Comparison of ENCODE assay signal across 12 mouse cellular contexts in the genomic region with DNA sequence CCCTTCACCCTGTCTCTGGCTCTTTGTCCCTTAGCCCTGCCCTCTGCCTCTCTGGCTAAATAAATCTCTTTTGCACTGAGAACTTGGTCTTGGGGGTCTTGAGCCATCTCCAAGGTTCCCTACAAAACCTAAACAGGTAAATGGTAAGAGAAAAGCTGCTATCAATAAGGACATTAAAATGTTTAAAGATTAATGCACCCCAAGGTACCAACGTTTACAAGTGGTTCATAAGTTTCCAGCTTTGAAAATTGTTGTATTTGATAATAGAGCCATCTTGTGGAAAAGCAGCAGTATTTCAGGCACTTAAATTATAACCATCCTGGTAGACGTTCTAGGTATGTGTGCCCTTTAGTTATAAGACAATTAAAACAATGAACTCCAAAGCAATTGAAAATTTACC. TPM values are rescaled to one million over a fixed set of nuclear protein-coding genes. Genes with fewer than 3 reads are reported as not detected.
DNase-seq lines count a peak whose midpoint lies in the region; ATAC-seq and TF ChIP-seq lines count a peak whose summit lies in the region.
"Had no signal": no experiment of that assay in that cellular context is flagged by ENCODE, and none has a peak within 500 bp of the region (broad histone marks: within the 10 kb centered on the region; RNA-seq: fewer than 3 reads in every experiment).

No protein-coding gene starts in this region.

- ATAC-seq in G1E (ENCODE audit: extremely low read depth, insufficient number of reproducible peaks, low FRiP score, poor library complexity, severe bottlenecking) = peak; percentile 54; the same call in 1 of the 2 replicates
- ATAC-seq in hindbrain, postnatal 0 days = no peak

- H3K4me2 ChIP-seq in hindbrain, postnatal 0 days (ENCODE audit: low read depth, low read length) = no peak overlapping the region

- peaks cover 2% of the 10 kb centered on the region; the same call in 1 of the 2 replicates for H3K9me3 ChIP-seq in G1E (replicated peaks)
- peaks cover 8% of the 10 kb centered on the region; the same call in 1 of the 2 replicates for H3K9me3 ChIP-seq in hindbrain, postnatal 0 days (ENCODE audit: low read length)

- no peaks in the 10 kb centered on the region for H3K36me3 ChIP-seq in G1E (replicated peaks)
- no peaks in the 10 kb centered on the region for H3K36me3 ChIP-seq in hindbrain, postnatal 0 days (ENCODE audit: insufficient read depth, low read length)

- 0% methylated on average over 2 of the region's 2 CpGs for WGBS in hindbrain, postnatal 0 days

- TF ChIP-seq CTCF in G1E (IDR thresholded peaks at IDR 0.05; ENCODE audit: low read depth, low read length) = peak; percentile 28; the same call in 1 of the 2 replicates
- TF ChIP-seq CTCF in hindbrain, postnatal 0 days (IDR thresholded peaks at IDR 0.05; ENCODE audit: low read depth) = peak; percentile 79

- DNase-seq in embryo, embryonic 10.5 days (ENCODE audit: low spot score) = peak; percentile 39
- DNase-seq in embryo, embryonic 9.5 days (ENCODE audit: extremely low spot score) = no peak
- DNase-seq in layer of hippocampus, adult 9-10 months (ENCODE audit: low spot score) = peak; percentile 2
- DNase-seq in layer of hippocampus, adult 18-20 months (ENCODE audit: low spot score in 2 of 2) = no peak
- no peak for DNase-seq in G1E (ENCODE audit: low spot score)
- DNase-seq in hindbrain, postnatal 0 days (ENCODE audit: low spot score) = peak; percentile 63
- DNase-seq in spleen, postnatal 10 days (ENCODE audit: low spot score in 2 of 2) = no peak
- DNase-seq in yolk sac, embryonic 10.5 days (ENCODE audit: low spot score) = no peak
- DNase-seq: B cell, adult 2 months; right cerebral cortex, postnatal 25 days; thymus, postnatal 4 days had no signal

- H3K4me1 ChIP-seq in G1E (ENCODE audit: insufficient read depth, low read depth, low read length) = peaks cover 3% of the 10 kb centered on the region; the same call in 1 of the 2 replicates
- H3K4me1 ChIP-seq in hindbrain, postnatal 0 days (ENCODE audit: insufficient read depth, low read length) = no peaks in the 10 kb centered on the region
- H3K4me1 ChIP-seq: megakaryocyte, embryonic 14.5 days had no signal

- peaks cover 7% of the 10 kb centered on the region; the same call in 1 of the 2 replicates for H3K27me3 ChIP-seq in G1E (ENCODE audit: insufficient read depth, low read length)
- H3K27me3 ChIP-seq in hindbrain, postnatal 0 days (ENCODE audit: insufficient read depth, low read length) = no peaks in the 10 kb centered on the region

- H3K4me3 ChIP-seq in G1E (ENCODE audit: low read depth, low read length) = no peak overlapping the region
- H3K4me3 ChIP-seq in hindbrain, postnatal 0 days (ENCODE audit: low read length) = no peak overlapping the region
- H3K4me3 ChIP-seq: megakaryocyte, embryonic 14.5 days had no signal

- H3K9ac ChIP-seq in hindbrain, postnatal 0 days (replicated peaks; ENCODE audit: low read length) = no peak overlapping the region

- no peak overlapping the region for H3K27ac ChIP-seq in hindbrain, postnatal 0 days

RNA-seq across cellular contexts. Expression of gene Gpr135, which starts 23.4 kb away (rescaled TPM):
- total RNA-seq in layer of hippocampus, adult 18-20 months (2021) = 10 to 100 TPM; 11.1 to 12.8 TPM
- total RNA-seq in G1E (2014; fragmentation: Nextera tagmentation) (not detected in 2 replicates), G1E (2017) (not detected in 2 replicates)
- polyA plus RNA-seq in G1E (2012) = not detected in 2 replicates
- 20.5 and 23.7 TPM in 2 replicates for total RNA-seq in hindbrain, postnatal 0 days (2014; rRNA removed)
- 11.0 and 11.5 TPM in 2 replicates for polyA plus RNA-seq in hindbrain, postnatal 0 days (2015; fragmentation: Nextera tagmentation; extraction: Ambion mirVana)

RNA-seq across cellular contexts. Expression of gene L3hypdh, which starts 37.7 kb away (rescaled TPM):
- 1 to 10 TPM; 2.8 to 3.7 TPM for total RNA-seq in layer of hippocampus, adult 18-20 months (2021)
- total RNA-seq in G1E (2014; fragmentation: Nextera tagmentation) (0.39 and 1.1 TPM in 2 replicates), G1E (2017) (0.93 and 0.98 TPM in 2 replicates)
- 0.42 and 0.51 TPM in 2 replicates for polyA plus RNA-seq in G1E (2012)
- total RNA-seq in hindbrain, postnatal 0 days (2014; rRNA removed) = 7.6 and 10.1 TPM in 2 replicates
- 12.3 and 12.7 TPM in 2 replicates for polyA plus RNA-seq in hindbrain, postnatal 0 days (2015; fragmentation: Nextera tagmentation; extraction: Ambion mirVana)

RNA-seq across cellular contexts. Expression of gene Jkamp, which starts 37.9 kb away (rescaled TPM):
- total RNA-seq in layer of hippocampus, adult 18-20 months (2021) = 10 to 100 TPM; 49.1 to 50.2 TPM
- total RNA-seq in G1E (2014; fragmentation: Nextera tagmentation) = 61.8 and 65.5 TPM in 2 replicates
- total RNA-seq in G1E (2017) = 35.7 and 42.3 TPM in 2 replicates
- 9.4 and 9.8 TPM in 2 replicates for polyA plus RNA-seq in G1E (2012)
- total RNA-seq in hindbrain, postnatal 0 days (2014; rRNA removed) = 84.9 and 88.2 TPM in 2 replicates
- polyA plus RNA-seq in hindbrain, postnatal 0 days (2015; fragmentation: Nextera tagmentation; extraction: Ambion mirVana) = 112 and 117 TPM in 2 replicates

Comparison
In these comparisons a context has a peak if more than half of its experiments do, and no peak if none do; other contexts are left out.
1. DNase-seq: peak in embryo, embryonic 10.5 days (single experiment), layer of hippocampus, adult 9-10 months (single experiment) and hindbrain, postnatal 0 days (single experiment); none in embryo, embryonic 9.5 days (single experiment), layer of hippocampus, adult 18-20 months (0 of 2), G1E (single experiment), spleen, postnatal 10 days (0 of 2) and yolk sac, embryonic 10.5 days (single experiment).
2. RNA of gene Gpr135, which starts 23.4 kb away (total RNA-seq): 20.5 to 23.7 TPM in hindbrain, postnatal 0 days and 11.1 to 12.8 TPM in layer of hippocampus, adult 18-20 months; not detected in G1E; every median in the first group is over 10 times any median in the second.